Mouse (Mus musculus) embryonic facial prominence, embryonic 13.5 days (tissue): ENCODE measurements around the gene Frem1. TPM values are rescaled to one million over a fixed set of nuclear protein-coding genes. Genes with fewer than 3 reads are reported as not detected.

Experiments used
- ATAC-seq: fragments of 200-750 bp; cut with Nextera tagmentation; 2 replicates; pipeline ENCODE4 v1.8.0; 2017; ENCODE audit warnings: low read depth; ENCODE audit not compliant: insufficient number of reproducible peaks, insufficient read depth, low FRiP score, low TSS enrichment
- H3K27ac ChIP-seq: fragments of 300-500 bp; sonication (generic); 2 replicates; pipeline ENCODE4 v1.5.1; 2015; ENCODE audit warnings: moderate library complexity, mild to moderate bottlenecking, inconsistent platforms
- H3K27me3 ChIP-seq: fragments of 300-500 bp; sonication (generic); 2 replicates; pipeline ENCODE4 v1.6.1; 2015; ENCODE audit warnings: mild to moderate bottlenecking, inconsistent platforms
- H3K36me3 ChIP-seq: fragments of 300-500 bp; sonication (generic); 2 replicates; pipeline ENCODE4 v1.6.1; 2015; ENCODE audit warnings: mild to moderate bottlenecking, inconsistent platforms
- H3K4me1 ChIP-seq: fragments of 300-500 bp; sonication (generic); 2 replicates; pipeline ENCODE4 v1.6.1; 2015; ENCODE audit warnings: inconsistent platforms
- H3K4me2 ChIP-seq: fragments of 300-500 bp; sonication (generic); 2 replicates; pipeline ENCODE4 v1.6.1; 2015; ENCODE audit warnings: moderate library complexity, mild to moderate bottlenecking, inconsistent platforms
- H3K4me3 ChIP-seq: fragments of 300-500 bp; sonication (generic); 2 replicates; pipeline ENCODE4 v1.5.1; 2015; ENCODE audit warnings: mild to moderate bottlenecking, inconsistent platforms
- H3K9ac ChIP-seq: fragments of 300-500 bp; sonication (generic); 2 replicates; pipeline ENCODE4 v1.6.1; 2015; ENCODE audit warnings: mild to moderate bottlenecking, inconsistent platforms
- H3K9me3 ChIP-seq: fragments of 300-500 bp; sonication (generic); 2 replicates; pipeline ENCODE4 v1.6.1; 2016; ENCODE audit warnings: inconsistent platforms
- WGBS: fragments of 180-500 bp; shearing (Covaris S2); methylation state at CpG from one replicate; pipeline ENCODE4 v1.1.7; 2015; ENCODE audit warnings: mixed read lengths; 5-methylcytosine and 5-hydroxymethylcytosine counted together
- polyA plus RNA-seq: library from polyadenylated mRNA; unstranded; fragments of >200 nt; fragmentation: Nextera tagmentation; extraction: Ambion mirVana; gene quantifications from 2 replicates; pipeline ENCODE4 v1.2.1, GENCODE M21; 2015

Frem1 gene
- polyA plus RNA-seq, 1 experiment from 2014 or later: 23.2 TPM

- H3K27ac ChIP-seq: 0 out of 2 replicates have a peak overlapping the region, but pooled peaks have one; percentile 34
- peaks cover 37% of the 10 kb centered on the region for H3K4me1 ChIP-seq
- ATAC-seq: no peak
- H3K9ac ChIP-seq: peak overlapping the region; percentile 16; the same call in 1 of the 2 replicates
- H3K27me3 ChIP-seq: no peaks in the 10 kb centered on the region
- H3K4me2 ChIP-seq: no peak overlapping the region
- H3K4me3 ChIP-seq: no peak overlapping the region
- WGBS: 28% methylated on average over 15 of the region's 15 CpGs
- H3K9me3 ChIP-seq: no peaks in the 10 kb centered on the region
- H3K36me3 ChIP-seq: peaks cover 4% of the 10 kb centered on the region; the same call in 1 of the 2 replicates
Observed at GRCm38 (mm10) chr4:83020759-83021555, 31.2 kb downstream of the Frem1 start.

DNA sequence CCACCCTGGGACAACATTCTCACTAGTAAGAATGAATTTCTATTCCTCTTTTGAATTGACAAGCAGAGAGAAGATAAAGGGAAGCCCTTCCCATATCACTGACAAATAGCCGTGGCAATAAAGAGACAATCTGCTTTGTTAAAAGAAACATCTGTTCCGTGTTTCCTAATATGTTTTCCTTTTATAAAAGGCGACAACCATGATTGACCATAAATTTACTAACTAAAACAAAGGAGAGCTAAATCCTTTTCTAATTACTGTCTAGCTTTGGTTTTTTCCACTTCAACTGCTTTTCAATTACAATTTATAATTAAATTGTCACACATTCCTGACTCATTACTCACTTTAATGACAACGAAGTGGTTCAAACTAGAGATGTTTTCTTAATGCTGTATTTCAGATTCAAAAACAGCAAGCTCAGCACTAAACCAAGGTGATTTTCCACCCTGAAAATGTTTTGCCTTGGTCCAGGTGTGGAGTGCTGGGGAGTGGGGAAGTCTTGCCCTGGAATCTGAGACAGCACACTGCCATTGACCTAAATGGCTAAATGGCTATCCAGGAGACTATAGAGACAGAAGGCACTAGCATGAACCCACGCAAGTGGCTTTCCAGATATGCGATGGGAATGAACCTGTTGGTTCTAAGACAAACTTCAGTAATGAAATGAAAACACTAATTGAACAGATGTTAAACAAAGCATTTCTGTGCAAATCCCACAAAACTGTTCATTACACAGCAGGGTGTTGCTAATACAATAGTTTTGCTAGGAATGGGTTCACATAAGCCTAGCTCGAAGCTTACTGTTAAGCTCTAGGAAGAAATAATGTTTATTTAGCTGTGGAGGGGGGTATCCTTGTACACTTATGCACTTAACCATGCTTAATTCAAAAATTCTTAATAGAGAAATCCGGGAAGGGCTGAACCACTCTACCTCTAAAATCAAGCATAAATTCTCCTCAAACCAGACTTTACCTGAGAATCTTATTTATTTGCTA lies 33.7 kb downstream of the Frem1 start:
- no peak for ATAC-seq
- H3K4me1 ChIP-seq: peaks cover 37% of the 10 kb centered on the region
- H3K4me3 ChIP-seq: no peak overlapping the region
- H3K9ac ChIP-seq: no peak overlapping the region
- H3K27me3 ChIP-seq: no peaks in the 10 kb centered on the region
- H3K9me3 ChIP-seq: no peaks in the 10 kb centered on the region
- no peak overlapping the region for H3K4me2 ChIP-seq
- no peak overlapping the region for H3K27ac ChIP-seq
- H3K36me3 ChIP-seq: peaks cover 10% of the 10 kb centered on the region
- WGBS: 47% methylated on average over 8 of the region's 8 CpGs

GRCm38 (mm10) chr4:83014538-83014937 lies 37.6 kb downstream of the Frem1 start:
- Histone ChIP-seq H3K9me3 (no peaks in the 10 kb centered on the region), H3K9ac (no peak overlapping the region), H3K27me3 (no peaks in the 10 kb centered on the region), H3K27ac (no peak overlapping the region), H3K4me3 (no peak overlapping the region), H3K4me1 (peaks cover 8% of the 10 kb centered on the region), H3K4me2 (no peak overlapping the region), H3K36me3 (peaks cover 30% of the 10 kb centered on the region)
- WGBS: 62% methylated on average over 2 of the region's 2 CpGs
- no peak for ATAC-seq

DNA sequence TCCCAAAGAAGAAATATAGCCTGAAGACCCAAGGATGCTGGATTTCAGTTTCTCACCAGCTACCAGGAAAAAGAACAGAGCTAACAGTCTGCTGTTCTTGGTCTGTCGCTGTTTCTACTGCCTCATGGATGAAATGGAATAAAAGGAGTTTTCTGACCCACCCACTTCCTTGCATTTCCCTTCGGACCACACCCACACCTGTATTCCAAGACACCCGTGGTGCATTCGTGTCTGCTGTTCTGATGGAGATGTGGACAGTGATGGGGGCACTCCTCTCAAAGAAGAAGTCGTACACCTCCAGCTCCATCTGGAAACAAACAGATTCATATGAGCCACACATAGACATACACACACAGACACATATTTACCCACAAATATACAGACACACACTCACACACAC lies 48.1 kb downstream of the Frem1 start:
- Histone ChIP-seq H3K36me3 (peaks cover 70% of the 10 kb centered on the region), H3K27me3 (no peaks in the 10 kb centered on the region), H3K4me2 (no peak overlapping the region), H3K4me1 (no peaks in the 10 kb centered on the region), H3K9ac (no peak overlapping the region), H3K27ac (no peak overlapping the region), H3K9me3 (no peaks in the 10 kb centered on the region), H3K4me3 (no peak overlapping the region)
- 85% methylated on average over 5 of the region's 5 CpGs for WGBS
- no peak for ATAC-seq

- H3K27me3 ChIP-seq: no peaks in the 10 kb centered on the region
- H3K36me3 ChIP-seq: peaks cover 52% of the 10 kb centered on the region
- no peak overlapping the region for H3K4me2 ChIP-seq
- H3K9me3 ChIP-seq: no peaks in the 10 kb centered on the region
- 91% methylated on average over 3 of the region's 3 CpGs for WGBS
- H3K4me1 ChIP-seq: no peaks in the 10 kb centered on the region
- no peak overlapping the region for H3K9ac ChIP-seq
- H3K4me3 ChIP-seq: no peak overlapping the region
- no peak overlapping the region for H3K27ac ChIP-seq
- no peak for ATAC-seq
Observed at GRCm38 (mm10) chr4:82992042-82992441, 60.1 kb downstream of the Frem1 start.

DNA sequence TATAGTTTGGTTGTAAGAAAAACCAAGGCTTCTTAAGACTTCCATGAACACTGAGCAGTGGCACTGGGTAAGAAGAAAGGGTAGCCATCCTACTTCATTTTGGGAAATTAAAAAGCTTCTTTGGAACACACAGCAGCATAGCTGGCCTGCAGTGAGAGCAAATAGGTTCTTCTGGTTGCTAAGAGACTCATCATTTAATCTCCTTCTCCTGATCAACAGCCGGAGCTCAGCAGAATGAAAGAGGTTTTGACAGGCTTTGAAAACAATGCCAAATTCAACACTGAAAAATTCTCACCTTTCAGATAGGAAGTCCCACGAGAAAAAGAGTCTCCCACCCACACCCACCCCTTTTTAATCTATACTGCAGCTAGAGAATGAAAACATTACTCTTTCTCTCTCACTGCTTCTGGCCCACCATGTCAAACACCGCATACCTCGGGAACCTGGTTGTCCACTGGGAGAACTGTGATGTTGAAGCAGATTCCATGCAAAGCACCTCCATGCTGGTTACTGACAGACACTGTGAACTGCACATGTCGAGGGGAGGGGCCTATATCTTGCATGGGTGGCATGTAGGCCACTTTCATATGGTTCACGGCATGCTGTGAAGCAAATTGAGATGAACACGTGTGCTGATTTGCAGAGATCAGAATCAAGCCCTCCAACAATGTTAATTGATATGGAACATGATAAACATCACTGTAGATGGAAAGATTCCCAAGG lies 61.0 kb downstream of the Frem1 start:
- Histone ChIP-seq H3K4me3 (no peak overlapping the region), H3K9ac (no peak overlapping the region), H3K9me3 (no peaks in the 10 kb centered on the region), H3K4me1 (no peaks in the 10 kb centered on the region), H3K4me2 (no peak overlapping the region), H3K27me3 (no peaks in the 10 kb centered on the region), H3K36me3 (peaks cover 58% of the 10 kb centered on the region), H3K27ac (no peak overlapping the region)
- WGBS: 78% methylated on average over 7 of the region's 7 CpGs
- ATAC-seq: no peak

DNA sequence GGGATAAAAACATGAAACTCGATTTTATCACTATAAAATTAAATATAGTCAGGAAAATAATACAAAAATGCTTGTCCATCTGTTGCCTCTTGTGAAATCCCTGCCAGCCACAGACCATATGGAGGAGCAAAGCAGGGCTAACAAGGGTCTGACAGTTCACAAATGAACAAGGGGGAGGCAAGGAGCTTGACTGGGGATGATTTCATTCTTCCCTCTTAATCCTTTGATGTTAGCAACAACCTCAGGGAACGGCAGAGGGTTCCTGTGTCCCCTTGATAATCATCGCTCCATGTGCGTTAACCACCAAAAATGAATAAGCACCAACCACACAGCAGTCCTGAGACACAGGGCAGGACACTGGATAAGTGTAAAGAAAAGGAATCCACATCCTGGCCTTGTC lies 79.8 kb downstream of the Frem1 start:
- ATAC-seq: no peak
- no peaks in the 10 kb centered on the region for H3K4me1 ChIP-seq
- peaks cover 37% of the 10 kb centered on the region for H3K36me3 ChIP-seq
- H3K27ac ChIP-seq: no peak overlapping the region
- no peak overlapping the region for H3K4me2 ChIP-seq
- H3K27me3 ChIP-seq: no peaks in the 10 kb centered on the region
- 59% methylated on average over 4 of the region's 4 CpGs for WGBS
- H3K9me3 ChIP-seq: no peaks in the 10 kb centered on the region
- H3K9ac ChIP-seq: no peak overlapping the region
- no peak overlapping the region for H3K4me3 ChIP-seq

- H3K4me2 ChIP-seq: no peak overlapping the region
- peaks cover 42% of the 10 kb centered on the region for H3K36me3 ChIP-seq
- no peaks in the 10 kb centered on the region for H3K27me3 ChIP-seq
- no peak for ATAC-seq
- 86% methylated on average over 12 of the region's 12 CpGs for WGBS
- H3K4me3 ChIP-seq: no peak overlapping the region
- no peaks in the 10 kb centered on the region for H3K4me1 ChIP-seq
- H3K9ac ChIP-seq: no peak overlapping the region
- H3K9me3 ChIP-seq: no peaks in the 10 kb centered on the region
- H3K27ac ChIP-seq: no peak overlapping the region
Observed at GRCm38 (mm10) chr4:82970901-82971648, 81.1 kb downstream of the Frem1 start.

DNA sequence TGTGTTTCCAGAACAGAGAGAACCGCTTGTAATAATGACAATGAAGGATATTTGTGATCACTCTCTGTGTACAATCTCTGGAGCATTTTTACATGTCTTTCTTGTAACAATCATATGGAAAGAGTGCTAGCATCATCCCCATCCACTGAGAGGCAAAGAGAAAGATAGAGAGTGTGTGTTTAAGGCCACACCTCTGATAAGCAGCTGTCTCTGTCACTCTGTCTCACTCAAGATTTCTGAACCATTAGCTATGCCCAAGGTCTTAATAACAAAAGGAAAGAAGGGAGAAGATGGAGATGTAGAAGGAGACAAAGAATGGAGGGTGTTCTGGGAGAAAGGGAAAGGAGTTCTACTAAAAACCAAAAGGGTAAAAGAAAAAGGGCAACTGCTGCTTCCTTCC lies 91.1 kb downstream of the Frem1 start:
- Histone ChIP-seq H3K4me2 (no peak overlapping the region), H3K4me3 (no peak overlapping the region), H3K27ac (no peak overlapping the region), H3K36me3 (peaks cover 71% of the 10 kb centered on the region), H3K9ac (no peak overlapping the region), H3K27me3 (no peaks in the 10 kb centered on the region), H3K4me1 (no peaks in the 10 kb centered on the region), H3K9me3 (no peaks in the 10 kb centered on the region)
- ATAC-seq: no peak
- WGBS: 91% methylated on average over 1 of the region's 1 CpGs

DNA sequence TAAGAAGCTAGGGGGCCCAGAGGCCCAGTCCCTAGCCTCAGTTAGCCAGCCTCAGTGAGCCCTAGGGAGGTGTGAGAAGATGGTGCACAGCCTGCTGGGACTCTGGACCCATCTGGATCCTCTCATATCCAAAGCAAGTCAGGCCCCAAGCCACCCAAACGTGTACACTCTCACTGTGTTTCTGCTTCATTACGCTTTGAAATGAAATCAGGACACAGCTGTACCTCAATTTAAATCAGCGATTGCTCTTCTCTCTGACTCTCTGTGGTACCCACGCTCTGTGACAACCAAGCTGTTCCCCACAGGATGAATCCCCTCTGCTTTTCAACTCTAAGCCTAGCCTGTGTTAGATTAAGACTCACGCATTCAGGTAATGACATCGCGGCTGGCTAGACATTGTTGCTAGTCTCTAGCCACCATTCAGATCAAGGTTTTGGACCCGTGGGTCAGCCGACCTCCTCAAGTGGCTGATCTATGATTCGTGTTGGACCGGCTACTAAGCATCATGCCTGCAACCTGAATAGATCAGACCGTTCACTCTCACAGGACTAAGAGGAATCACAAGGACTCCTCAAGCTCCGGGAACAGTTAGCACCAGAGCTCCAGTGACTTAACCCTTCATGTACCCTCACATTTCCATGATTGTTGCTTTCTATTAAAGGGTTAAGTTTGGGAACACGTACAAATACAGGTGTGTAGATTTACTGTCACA lies 94.2 kb downstream of the Frem1 start:
- Histone ChIP-seq H3K4me3 (no peak overlapping the region), H3K9me3 (no peaks in the 10 kb centered on the region), H3K4me1 (no peaks in the 10 kb centered on the region), H3K36me3 (peaks cover 80% of the 10 kb centered on the region), H3K27ac (no peak overlapping the region), H3K27me3 (no peaks in the 10 kb centered on the region), H3K4me2 (no peak overlapping the region), H3K9ac (no peak overlapping the region)
- ATAC-seq: no peak
- WGBS: 72% methylated on average over 14 of the region's 14 CpGs
